Mouse (Mus musculus) thymus, adult 2 months (tissue): ENCODE measurements around the gene Tmem198b. TPM values are rescaled to one million over a fixed set of nuclear protein-coding genes. Genes with fewer than 3 reads are reported as not detected.

Experiments
- DNase-seq: peaks from one replicate; pipeline ENCODE4 v3.0.0; 2021
- H3K27ac ChIP-seq: fragments of 200-500 bp; 2 replicates; pipeline ENCODE4 v1.5.1; 2012; ENCODE audit warnings: low read length, control low read depth; ENCODE audit not compliant: control insufficient read depth, insufficient read depth
- H3K27me3 ChIP-seq: fragments of 200-500 bp; 2 replicates; pipeline ENCODE4 v1.6.1; 2012; ENCODE audit warnings: mild to moderate bottlenecking, low read length, moderate library complexity, mixed read lengths; ENCODE audit not compliant: control insufficient read depth, insufficient read depth
- H3K36me3 ChIP-seq: fragments of 200-500 bp; 2 replicates; pipeline ENCODE4 v1.6.1; 2012; ENCODE audit warnings: mild to moderate bottlenecking, low read length, moderate library complexity; ENCODE audit not compliant: control insufficient read depth, insufficient read depth
- H3K4me1 ChIP-seq: fragments of 200-500 bp; replicated peaks from 2 replicates; pipeline ENCODE4 v1.6.1; 2012; ENCODE audit warnings: low read length; ENCODE audit not compliant: control insufficient read depth, insufficient read depth
- H3K4me3 ChIP-seq: fragments of 200-500 bp; 2 replicates; pipeline ENCODE4 v1.5.1; 2012; ENCODE audit warnings: mild to moderate bottlenecking, low read length, control low read depth, moderate library complexity; ENCODE audit not compliant: control insufficient read depth, insufficient read depth
- CTCF ChIP-seq: fragments of 200-500 bp; IDR thresholded peaks from 2 replicates; pipeline ENCODE4 v1.5.1; 2012; ENCODE audit warnings: mild to moderate bottlenecking, control low read depth, low read length, moderate library complexity, borderline replicate concordance; ENCODE audit not compliant: control insufficient read depth, poor library complexity, insufficient read depth; ENCODE audit errors: extremely low read depth
- POLR2A ChIP-seq: fragments of 200-500 bp; IDR thresholded peaks from 2 replicates; pipeline ENCODE4 v1.6.1; 2012; ENCODE audit warnings: mild to moderate bottlenecking, low read length, control low read depth, moderate library complexity; ENCODE audit not compliant: control insufficient read depth, poor library complexity, insufficient read depth; ENCODE audit errors: extremely low read depth
- WGBS: fragments of 180-500 bp; shearing (Covaris S2); methylation state at CpG from one replicate; pipeline ENCODE4 v1.1.7; 2018; 5-methylcytosine and 5-hydroxymethylcytosine counted together
- polyA plus RNA-seq: library from polyadenylated mRNA; depleted of rRNA; stranded (reverse); fragments of >200 nt; gene quantifications from 2 replicates; pipeline ENCODE4 v1.2.3, GENCODE M21; 2012

The Tmem198b gene
- polyA plus RNA-seq, 1 experiment: 20.5 TPM

- H3K27me3 ChIP-seq: no peaks in the 10 kb centered on the region
- no peaks in the 10 kb centered on the region for H3K36me3 ChIP-seq
- DNase-seq: no peak
- no peak for TF ChIP-seq CTCF
- no peak for TF ChIP-seq POLR2A
- peaks cover 23% of the 10 kb centered on the region for H3K4me1 ChIP-seq
- no peak overlapping the region for H3K27ac ChIP-seq
- WGBS: 92% methylated on average over 4 of the region's 4 CpGs
- no peak overlapping the region for H3K4me3 ChIP-seq
These were observed 1.2 kb downstream of the Tmem198b start for GRCm38 (mm10) chr10:128802956-128803355.

DNA sequence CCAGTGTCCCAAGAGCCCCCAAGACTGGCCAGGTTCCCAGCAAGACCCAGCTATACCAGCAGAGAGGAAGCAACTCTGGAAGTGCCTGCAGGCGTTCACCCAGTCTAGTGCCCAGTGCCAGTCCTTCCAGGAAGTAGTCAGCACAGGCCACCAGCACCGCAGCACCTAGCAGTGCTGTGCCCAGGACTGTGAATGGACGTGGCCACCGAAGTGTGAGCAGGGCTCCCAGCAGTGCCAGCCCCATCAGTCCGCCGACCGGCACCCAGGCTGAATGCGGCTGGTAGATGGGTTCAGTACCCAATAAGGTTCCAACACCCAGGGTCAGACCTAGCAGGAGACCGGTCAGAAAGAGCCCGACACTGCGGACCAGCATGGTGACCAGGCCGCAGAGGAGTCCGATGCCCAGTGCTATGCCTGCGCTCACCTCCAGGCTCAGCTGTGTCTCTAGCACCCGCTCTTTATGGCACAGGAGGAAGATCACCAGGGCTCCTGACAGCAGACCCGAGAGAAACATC lies 2.1 kb downstream of the Tmem198b start:
- Histone ChIP-seq H3K27ac (no peak overlapping the region), H3K27me3 (no peaks in the 10 kb centered on the region), H3K36me3 (no peaks in the 10 kb centered on the region), H3K4me1 (peaks cover 20% of the 10 kb centered on the region), H3K4me3 (no peak overlapping the region)
- WGBS: 95% methylated on average over 16 of the region's 16 CpGs
- TF ChIP-seq CTCF (no peak), POLR2A (no peak)
- no peak for DNase-seq

GRCm38 (mm10) chr10:128798676-128799075 lies 5.5 kb downstream of the Tmem198b start:
- TF ChIP-seq POLR2A (no peak), CTCF (no peak)
- no peaks in the 10 kb centered on the region for H3K36me3 ChIP-seq

GRCm38 (mm10) chr10:128795581-128795980 lies 8.6 kb downstream of the Tmem198b start:
- no peak overlapping the region for H3K27ac ChIP-seq
- H3K4me3 ChIP-seq: no peak overlapping the region
- no peaks in the 10 kb centered on the region for H3K27me3 ChIP-seq
- DNase-seq: no peak
- over 99% methylated on average over 3 of the region's 3 CpGs for WGBS
- H3K36me3 ChIP-seq: no peaks in the 10 kb centered on the region
- H3K4me1 ChIP-seq: no peaks in the 10 kb centered on the region
- TF ChIP-seq POLR2A (no peak), CTCF (no peak)

More at GRCm38 (mm10) chr10:128798676-128799075, 5.5 kb downstream of the Tmem198b start:
- Histone ChIP-seq H3K4me3 (no peak overlapping the region), H3K27ac (no peak overlapping the region), H3K4me1 (peaks cover 3% of the 10 kb centered on the region), H3K27me3 (no peaks in the 10 kb centered on the region)
- 97% methylated on average over 8 of the region's 8 CpGs for WGBS
- no peak for DNase-seq

DNA sequence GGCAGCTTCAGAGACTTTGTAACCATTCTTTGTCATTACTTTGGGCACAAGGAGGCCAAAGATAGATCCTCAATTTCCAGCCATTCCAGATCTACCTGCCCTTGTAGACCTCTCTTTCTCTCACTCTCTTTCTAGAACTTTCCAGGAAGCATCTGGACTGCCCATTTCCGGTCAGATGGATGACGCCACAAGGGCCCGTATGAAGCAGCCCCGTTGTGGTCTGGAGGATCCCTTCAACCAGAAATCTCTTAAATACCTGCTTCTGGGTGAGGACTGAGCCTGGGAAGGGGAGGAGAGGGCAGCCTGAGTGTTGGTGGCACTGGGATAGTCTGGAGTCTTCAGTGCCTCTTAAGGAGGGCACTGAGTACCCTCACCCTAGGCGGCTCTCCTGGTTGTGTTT lies 9.8 kb downstream of the Tmem198b start:
- Histone ChIP-seq H3K4me1 (no peaks in the 10 kb centered on the region), H3K27me3 (no peaks in the 10 kb centered on the region), H3K27ac (no peak overlapping the region), H3K36me3 (no peaks in the 10 kb centered on the region), H3K4me3 (no peak overlapping the region)
- no peak for DNase-seq
- 74% methylated on average over 5 of the region's 5 CpGs for WGBS
- TF ChIP-seq CTCF (no peak), POLR2A (no peak)

DNA sequence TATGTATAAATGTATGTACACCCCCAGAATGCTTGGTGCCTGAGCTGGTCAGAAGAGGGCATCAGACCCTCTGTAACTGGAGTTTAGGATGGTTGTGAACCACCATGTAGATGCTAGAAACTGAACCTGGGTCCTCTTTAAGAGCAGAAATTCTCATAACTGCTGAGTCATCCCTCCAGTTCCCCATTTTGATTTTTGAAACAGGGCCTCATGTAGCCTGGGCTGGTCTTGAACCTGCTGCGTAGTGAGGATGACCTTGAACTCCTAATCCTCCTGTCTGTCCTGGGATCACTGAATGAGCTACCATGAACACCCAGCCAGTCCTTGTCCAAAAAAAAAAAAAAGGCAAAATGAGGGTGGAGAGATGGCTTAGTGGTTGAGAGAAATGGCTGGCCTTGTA lies 10.9 kb downstream of the Tmem198b start:
- H3K4me3 ChIP-seq: no peak overlapping the region
- no peak for DNase-seq
- H3K27ac ChIP-seq: no peak overlapping the region
- no peaks in the 10 kb centered on the region for H3K4me1 ChIP-seq
- no peaks in the 10 kb centered on the region for H3K36me3 ChIP-seq
- 86% methylated on average over 1 of the region's 1 CpGs for WGBS
- TF ChIP-seq CTCF (no peak), POLR2A (no peak)
- no peaks in the 10 kb centered on the region for H3K27me3 ChIP-seq

GRCm38 (mm10) chr10:128792041-128792440 lies 12.1 kb downstream of the Tmem198b start:
- no peaks in the 10 kb centered on the region for H3K4me1 ChIP-seq
- TF ChIP-seq CTCF (no peak), POLR2A (no peak)
- no peaks in the 10 kb centered on the region for H3K36me3 ChIP-seq
- DNase-seq: no peak
- H3K27ac ChIP-seq: no peak overlapping the region
- H3K4me3 ChIP-seq: no peak overlapping the region
- H3K27me3 ChIP-seq: no peaks in the 10 kb centered on the region
